Mouse (Mus musculus): ENCODE data around the gene Med9.

Med9 gene

DNA sequence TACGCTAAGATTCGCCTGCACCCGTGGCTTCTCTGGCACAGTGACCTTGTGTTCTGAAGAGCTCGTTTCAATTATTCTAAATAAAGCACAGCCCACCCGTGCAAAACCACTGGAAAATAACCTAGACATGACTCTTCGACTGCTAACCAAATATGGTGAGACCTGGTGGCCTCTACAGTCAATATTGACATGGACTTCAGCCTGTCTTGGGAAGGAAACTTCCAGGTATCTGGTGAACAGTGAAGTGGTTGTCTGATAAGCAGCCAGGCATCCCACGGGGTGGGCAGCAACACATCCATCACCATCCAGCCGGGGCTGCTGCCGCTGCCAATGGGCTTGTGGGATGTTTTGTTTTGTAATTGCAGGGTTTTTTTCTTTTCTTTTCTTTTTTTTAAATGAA, 46.3 kb downstream of the Med9 start:
- no peak for DNase-seq (ENCODE audit: low read depth, low spot score)

DNA sequence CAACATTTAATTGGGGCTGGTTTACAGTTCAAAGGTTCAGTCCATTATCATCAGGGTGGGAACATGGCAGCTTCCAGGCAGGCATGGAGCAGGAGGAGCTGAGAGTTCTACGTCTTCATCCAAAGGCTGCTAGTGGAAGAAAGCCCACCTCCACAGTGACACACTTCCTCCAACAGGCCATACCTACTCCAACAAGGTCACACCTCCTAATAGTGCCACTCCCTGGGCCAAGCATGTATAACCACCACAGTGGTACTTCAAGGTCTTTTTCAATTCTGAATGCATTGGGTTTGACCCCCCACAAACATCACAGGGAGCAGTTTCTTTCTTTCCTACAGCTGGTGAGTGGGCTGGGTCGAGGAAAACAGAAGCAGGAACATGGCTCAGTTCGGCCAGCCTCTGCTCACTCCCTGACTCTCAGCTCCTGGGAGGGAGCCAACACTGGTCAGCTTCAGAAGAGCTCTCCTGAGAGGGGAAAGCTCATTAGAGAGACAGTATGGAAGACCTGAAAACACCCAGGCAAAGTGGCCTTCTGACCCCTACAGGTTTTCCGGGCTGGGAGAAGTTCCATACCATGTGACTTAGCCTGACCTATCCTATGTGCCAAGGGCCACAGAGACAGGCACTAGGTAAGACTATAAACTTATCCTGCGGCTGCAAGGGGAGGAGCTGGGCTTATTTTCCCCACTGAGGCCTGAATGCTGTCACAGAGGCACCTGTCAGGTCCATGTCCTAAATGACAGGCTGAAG, 53.4 kb downstream of the Med9 start:
- peak; percentile 29 for DNase-seq (ENCODE audit: low read depth, low spot score)

DNA sequence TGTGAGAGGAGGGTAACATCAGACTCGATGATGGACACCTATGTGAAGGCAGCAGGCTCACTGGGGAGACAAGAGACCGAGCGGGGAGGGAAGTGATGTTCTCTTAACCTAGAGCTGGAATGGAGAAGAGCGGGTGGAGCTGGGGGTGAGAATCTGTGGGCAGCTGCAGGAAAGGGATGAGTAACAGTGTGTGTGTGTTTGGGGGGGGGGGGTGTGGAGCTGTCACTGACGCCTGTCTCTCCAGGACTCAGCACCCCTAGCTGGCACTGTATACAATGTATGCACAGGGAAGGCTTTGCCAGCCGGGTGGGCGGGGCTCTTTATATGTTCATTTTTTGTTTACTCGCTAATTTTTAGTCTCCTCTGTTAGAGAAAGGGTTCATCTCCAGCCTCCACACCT, 55.8 kb downstream of the Med9 start:
- DNase-seq (ENCODE audit: low read depth, low spot score): no peak

DNA sequence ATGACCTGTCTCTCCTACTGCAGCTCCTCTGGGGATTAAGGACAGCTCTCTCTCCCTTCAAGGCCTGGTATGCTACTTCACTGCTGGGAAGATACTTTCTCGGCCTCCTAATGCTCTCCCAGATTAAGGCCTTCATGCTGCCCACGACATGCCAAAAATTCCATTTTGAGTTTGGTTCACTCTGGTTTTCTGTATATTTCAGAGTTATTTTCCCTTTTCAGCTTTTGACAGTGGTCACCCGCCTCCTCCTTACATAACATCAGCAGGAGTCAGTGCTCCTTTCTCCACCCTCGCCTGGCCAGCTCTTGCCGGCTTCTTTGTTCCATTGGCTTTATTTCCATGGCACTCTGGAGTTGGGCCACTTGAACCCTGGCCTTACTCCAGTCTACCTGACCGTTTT, 56.7 kb downstream of the Med9 start:
- no peak for DNase-seq (ENCODE audit: low read depth, low spot score)

DNA sequence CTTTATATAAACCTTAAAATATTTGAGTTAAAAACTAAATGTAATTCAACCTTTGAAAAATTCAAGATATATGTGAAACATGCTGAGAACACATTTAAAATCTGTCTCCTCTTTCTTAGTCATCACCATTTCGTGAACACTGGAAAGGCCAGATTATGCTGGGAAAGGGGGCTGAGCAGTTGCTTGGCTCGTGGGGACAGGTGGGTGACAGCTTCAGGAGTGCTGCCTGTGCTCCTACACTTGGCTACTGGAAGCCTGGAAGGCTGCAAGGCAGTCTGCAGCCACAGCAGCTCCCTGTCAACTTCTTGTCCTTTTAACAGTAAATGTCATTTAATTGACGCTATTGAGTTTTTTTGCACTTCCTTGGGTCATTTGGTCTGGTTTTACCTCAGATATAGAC, 57.9 kb downstream of the Med9 start:
- no peak for DNase-seq (ENCODE audit: low read depth, low spot score)

DNA sequence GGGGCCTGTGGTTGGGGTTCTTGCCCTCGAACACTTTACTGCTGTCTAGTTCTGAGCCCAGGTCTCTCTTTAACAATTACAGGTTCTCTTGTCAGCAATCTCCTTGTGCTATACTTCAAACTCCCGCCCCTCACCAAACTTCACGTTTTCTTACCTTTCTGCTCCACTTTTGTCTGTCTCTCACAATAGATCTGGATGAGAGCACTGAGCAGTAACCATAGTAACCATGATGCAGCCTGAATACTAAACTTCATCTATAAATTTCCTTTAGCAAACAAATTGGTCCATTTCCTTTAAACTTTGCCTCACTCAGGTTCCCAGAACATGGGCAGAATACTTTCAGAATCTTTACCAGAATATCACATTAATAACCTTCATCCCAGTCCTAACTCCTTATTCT, 61.4 kb downstream of the Med9 start:
- DNase-seq (ENCODE audit: low read depth, low spot score): no peak

DNA sequence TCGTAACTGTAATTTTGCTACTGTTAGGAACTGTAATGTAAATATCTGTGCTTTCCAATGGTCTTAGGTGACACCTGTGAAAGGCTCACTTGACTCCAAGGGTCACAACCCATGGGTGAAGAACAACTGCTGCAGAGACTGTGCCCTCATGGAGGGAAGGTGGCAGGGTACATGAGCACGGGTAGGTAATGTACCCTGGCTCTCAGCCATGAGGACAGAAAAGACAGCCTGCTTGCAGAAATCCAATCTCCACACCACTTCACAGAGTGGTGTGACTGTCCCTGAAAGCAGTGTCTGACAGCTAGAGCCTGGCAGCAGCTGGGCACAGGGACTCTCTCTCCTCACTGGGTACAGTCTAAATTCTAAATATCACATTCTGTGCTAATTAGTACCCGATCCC, 63.5 kb downstream of the Med9 start:
- DNase-seq (ENCODE audit: low read depth, low spot score): no peak

All from WW6 (cell line).